Mouse (Mus musculus): Measurements from ENCODE around the gene Nr2c1. TPM values are rescaled to one million over a fixed set of nuclear protein-coding genes. Genes with fewer than 3 reads are reported as not detected.

Nr2c1 gene
- polyA plus RNA-seq (2015; fragmentation: Nextera tagmentation; extraction: Ambion mirVana), result 4.7 and 4.8 TPM in 2 replicates

GRCm38 (mm10) chr10:94147756-94148531 is at the start of gene Nr2c1:
Gene Nr2c1, plus strand, starts transcription at chr10:94148023.

GRCm38 (mm10) chr10:94198482-94199405 is 50.9 kb downstream of the Nr2c1 start, which contains the start of gene Ndufa12:
Gene Ndufa12, plus strand, starts transcription at chr10:94198720.

Other genes with a start within 250 kb of the Nr2c1 start
- 19.7 and 20.0 TPM in 2 replicates for gene Vezt, start 112.2 kb upstream of the Nr2c1 start, polyA plus RNA-seq (2015; fragmentation: Nextera tagmentation; extraction: Ambion mirVana)
- 0.66 and 0.68 TPM in 2 replicates for gene Fgd6, start 112.0 kb upstream of the Nr2c1 start, polyA plus RNA-seq (2015; fragmentation: Nextera tagmentation; extraction: Ambion mirVana)
- 709 and 746 TPM in 2 replicates for gene Ndufa12, start 50.7 kb downstream of the Nr2c1 start, polyA plus RNA-seq (2015; fragmentation: Nextera tagmentation; extraction: Ambion mirVana)
- gene Gm4792, start 150.7 kb downstream of the Nr2c1 start, polyA plus RNA-seq (2015; fragmentation: Nextera tagmentation; extraction: Ambion mirVana), result 0.23 and 0.53 TPM in 2 replicates
- 19.7 and 20.8 TPM in 2 replicates for gene Tmcc3, start 163.9 kb downstream of the Nr2c1 start, polyA plus RNA-seq (2015; fragmentation: Nextera tagmentation; extraction: Ambion mirVana)

Data from skeletal muscle tissue, postnatal 0 days (tissue).